Mouse (Mus musculus) E14TG2a.4 (cell line): ENCODE measurements at regions not wholly inside any gene's neighbourhood (a gene's known extent, or its start where the extent isn't known, plus 50 kb on each side); places are given as distances from the start of the nearest gene placed in this dataset.

Experiments
- CTCF ChIP-seq: conservative IDR thresholded peaks from 2 replicates; pipeline ENCODE4 v1.5.1; 2014; ENCODE audit warnings: low read length
- NANOG ChIP-seq: IDR thresholded peaks from 2 replicates; pipeline ENCODE4 v1.6.1; 2014; ENCODE audit warnings: borderline replicate concordance, low read length, mixed read lengths
- POU5F1 ChIP-seq: IDR thresholded peaks from 2 replicates; pipeline ENCODE4 v1.6.1; 2014; ENCODE audit warnings: low read length, borderline replicate concordance

GRCm38 (mm10) chr11:16589085-16589680 is 80.9 kb upstream of the Sec61g start:
- TF ChIP-seq CTCF (no peak), POU5F1 (no peak), NANOG (no peak)
